Mouse (Mus musculus): Measurements from ENCODE around the gene Olfr49.

GRCm38 (mm10) chr14:54262622-54263021, 22.1 kb downstream of the Olfr49 start:
- TF ChIP-seq CTCF (IDR thresholded peaks at IDR 0.05; ENCODE audit: extremely low read depth, insufficient read length, insufficient replicate concordance, low read depth, low read length) (no peak), POLR2A (IDR thresholded peaks at IDR 0.05; ENCODE audit: low read depth, low read length) (no peak)

Measured in small intestine, adult 2 months (tissue).